Mouse (Mus musculus) ES-E14 (cell line): ENCODE measurements around the gene Msrb3.

Experiments
- CHD2 ChIP-seq: IDR thresholded peaks from 2 replicates; pipeline ENCODE4 v1.6.1; 2014; ENCODE audit warnings: mild to moderate bottlenecking, low read depth, low read length, inconsistent platforms
- HCFC1 ChIP-seq: IDR thresholded peaks from 2 replicates; pipeline ENCODE4 v1.6.1; 2012; ENCODE audit warnings: low read length, inconsistent platforms, borderline replicate concordance; ENCODE audit not compliant: insufficient read depth
- ZNF384 ChIP-seq: IDR thresholded peaks from 2 replicates; pipeline ENCODE4 v1.6.1; 2012; ENCODE audit warnings: low read depth, low read length, inconsistent platforms

DNA sequence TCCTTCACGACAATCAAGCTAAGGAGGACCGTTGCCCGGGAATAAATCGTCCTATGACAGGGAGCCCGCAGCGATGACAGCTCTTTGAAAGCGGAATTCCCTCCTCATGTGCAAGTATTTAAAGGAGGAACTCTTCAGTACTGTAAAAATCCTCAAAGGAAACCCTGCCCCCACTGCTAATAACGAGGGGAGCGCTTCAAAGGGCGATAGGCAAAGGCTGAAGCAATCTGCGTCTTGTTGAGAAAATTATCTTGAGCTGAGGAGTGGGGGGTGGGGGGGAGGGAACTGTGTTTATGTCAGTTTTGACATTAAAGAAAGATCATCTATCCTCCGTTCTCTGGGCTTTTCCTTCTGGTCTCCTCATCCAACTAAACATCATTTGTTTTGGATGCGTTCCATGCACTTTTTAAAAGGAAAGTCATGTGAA, 104.5 kb downstream of the Msrb3 start:
- TF ChIP-seq HCFC1 (no peak), CHD2 (no peak), ZNF384 (no peak)
